Mouse (Mus musculus) left cerebral cortex, postnatal 14 days (tissue): ENCODE data around the gene Hyal2. TPM values are rescaled to one million over a fixed set of nuclear protein-coding genes. Genes with fewer than 3 reads are reported as not detected.

Experiments
- DNase-seq, 2 experiments: peaks; one replicate each; pipeline ENCODE4 v3.0.0; 2021 to 2022; ENCODE audit warnings: low spot score in 2 of 2, mixed read lengths in 1 of 2
- intact Hi-C: fragments of 180-260 bp; cut with DNase I; formaldehyde crosslinking; loops from one replicate; pipeline ENCODE4 v1.15.1; 2025
- total RNA-seq, 2 experiments: library from RNA; stranded (reverse); gene quantifications; 2 replicates each; pipeline ENCODE4 v1.2.3; 2021

Gene Hyal2
- total RNA-seq, 2 experiments from 2014 or later: 13.0 to 16.2 TPM

DNA sequence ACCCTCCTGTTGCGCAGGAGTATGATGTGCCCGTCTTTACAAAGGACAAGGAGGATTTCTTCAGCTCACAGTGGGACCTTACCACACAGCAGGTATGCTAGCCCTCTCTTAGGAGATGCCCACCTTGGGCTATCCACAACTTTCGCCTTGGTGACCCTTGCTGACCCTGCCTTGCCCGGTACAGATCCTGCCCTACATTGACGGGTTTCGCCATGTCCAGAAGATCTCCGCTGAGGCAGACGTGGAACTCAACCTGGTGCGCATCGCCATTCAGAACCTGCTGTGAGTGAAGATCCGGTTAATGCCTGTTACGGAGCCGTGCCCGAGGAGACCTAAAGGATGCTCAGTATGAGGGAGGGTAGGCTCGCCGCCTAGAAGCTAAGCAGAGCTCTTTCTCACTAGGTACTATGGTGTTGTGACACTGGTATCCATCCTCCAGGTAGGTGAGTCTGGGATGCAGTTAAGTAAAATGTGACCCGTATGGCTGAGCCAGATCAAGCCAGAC lies 23.5 kb upstream of the Hyal2 start:
- DNase-seq: no peak
- intact Hi-C loops: no loop called here

- intact Hi-C loops: no loop called here
- DNase-seq: no peak
These were observed 23.0 kb upstream of the Hyal2 start for GRCm38 (mm10) chr9:107544729-107545128.

GRCm38 (mm10) chr9:107545199-107545598 lies 22.5 kb upstream of the Hyal2 start:
- intact Hi-C loops: no loop called here

DNA sequence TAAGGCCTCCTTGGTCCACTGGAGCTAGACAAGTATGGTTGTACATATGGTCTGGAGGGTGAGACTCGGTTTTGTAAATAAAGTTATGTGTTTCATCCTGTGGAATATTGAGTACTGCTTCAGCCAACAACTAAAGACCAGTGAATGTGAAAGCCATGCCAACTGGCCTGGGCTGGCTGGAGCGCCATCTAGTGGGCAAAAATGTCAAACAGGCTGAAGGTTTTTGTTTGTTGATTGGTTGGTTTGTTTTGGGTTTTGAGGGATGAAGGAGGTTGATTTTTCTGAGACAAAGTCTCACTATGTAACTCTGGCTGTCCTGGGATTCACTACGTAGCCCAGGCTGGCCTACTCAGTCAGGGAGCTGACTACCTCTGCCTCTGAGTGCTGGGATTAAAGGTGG lies 22.1 kb upstream of the Hyal2 start:
- peak; percentile 79 to 81 for DNase-seq
- intact Hi-C loops: no loop called here

More at GRCm38 (mm10) chr9:107545199-107545598, 22.5 kb upstream of the Hyal2 start:
- no peak for DNase-seq

GRCm38 (mm10) chr9:107547026-107547425 lies 20.7 kb upstream of the Hyal2 start, which contains the start of gene Zmynd10:
Gene Zmynd10 (plus strand): TSS chr9:107547298.
- intact Hi-C loops: no loop called here
- peak; percentile 90 to 92 for DNase-seq

GRCm38 (mm10) chr9:107547957-107548356 lies 19.8 kb upstream of the Hyal2 start:
- no peak for DNase-seq
- intact Hi-C loops: no loop called here

DNA sequence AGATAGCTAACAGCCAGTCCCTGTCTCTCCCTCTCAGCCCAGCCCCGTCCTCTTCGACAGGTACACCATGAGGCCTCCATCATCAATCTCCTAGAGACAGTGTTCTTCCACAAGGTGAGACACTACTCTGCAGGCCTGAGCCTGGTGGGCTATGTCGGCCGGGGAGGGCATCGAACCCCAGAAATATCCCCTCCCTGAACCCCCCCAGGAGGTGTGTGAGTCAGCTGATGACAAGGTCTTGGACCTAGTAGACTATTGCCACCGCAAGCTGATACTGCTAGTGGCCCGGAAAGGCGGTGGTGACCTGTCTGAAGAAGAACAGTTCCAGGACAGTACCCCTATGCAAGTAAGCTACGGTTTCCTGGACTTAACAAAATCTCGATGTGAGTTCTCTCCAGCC lies 18.9 kb upstream of the Hyal2 start:
- no peak for DNase-seq
- intact Hi-C loops: no loop called here

GRCm38 (mm10) chr9:107549297-107550074 lies 18.3 kb upstream of the Hyal2 start:
- DNase-seq: no peak
- intact Hi-C loops: no loop called here

- intact Hi-C loops: no loop called here
- no peak for DNase-seq
These were observed 17.1 kb upstream of the Hyal2 start for GRCm38 (mm10) chr9:107550491-107551116.

DNA sequence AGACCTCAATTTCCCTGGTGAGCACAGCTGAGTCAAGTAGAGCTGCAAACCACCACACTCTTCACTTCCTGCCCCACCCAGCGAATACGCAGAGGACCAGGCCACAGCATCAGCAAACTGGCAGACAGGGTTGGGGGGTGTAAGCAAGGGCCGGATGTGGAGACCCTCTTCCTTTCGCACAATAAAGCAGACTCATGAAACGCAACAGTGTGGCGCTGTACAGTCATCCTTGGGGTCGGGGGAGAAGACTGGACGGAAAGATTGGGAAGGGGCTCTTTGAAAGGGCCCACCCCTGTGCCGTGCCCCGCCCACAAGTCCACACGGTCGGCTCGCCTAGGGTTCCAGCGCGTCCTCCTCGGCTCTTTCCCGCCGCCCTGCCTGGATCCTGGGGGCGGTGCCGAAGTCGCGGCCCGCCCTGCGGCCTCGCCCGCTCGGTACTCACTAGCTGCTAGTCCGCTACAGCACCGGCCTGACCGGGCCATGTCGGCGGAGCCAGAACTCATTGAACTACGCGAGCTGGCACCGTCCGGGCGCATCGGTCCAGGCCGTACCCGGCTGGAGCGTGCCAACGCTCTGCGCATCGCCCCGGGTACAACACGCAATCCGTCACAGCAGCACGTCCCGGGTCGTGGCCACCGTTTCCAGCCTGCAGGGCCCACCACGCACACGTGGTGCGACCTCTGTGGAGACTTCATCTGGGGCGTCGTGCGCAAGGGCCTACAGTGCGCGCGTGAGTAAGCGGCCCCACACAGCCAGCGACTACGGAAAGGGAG lies 16.4 kb upstream of the Hyal2 start, which contains the start of gene Rassf1:
Gene Rassf1, plus strand, starts transcription at position 439 of the 773 bp plus-strand sequence.
- intact Hi-C loops: no loop called here
- no peak for DNase-seq

DNA sequence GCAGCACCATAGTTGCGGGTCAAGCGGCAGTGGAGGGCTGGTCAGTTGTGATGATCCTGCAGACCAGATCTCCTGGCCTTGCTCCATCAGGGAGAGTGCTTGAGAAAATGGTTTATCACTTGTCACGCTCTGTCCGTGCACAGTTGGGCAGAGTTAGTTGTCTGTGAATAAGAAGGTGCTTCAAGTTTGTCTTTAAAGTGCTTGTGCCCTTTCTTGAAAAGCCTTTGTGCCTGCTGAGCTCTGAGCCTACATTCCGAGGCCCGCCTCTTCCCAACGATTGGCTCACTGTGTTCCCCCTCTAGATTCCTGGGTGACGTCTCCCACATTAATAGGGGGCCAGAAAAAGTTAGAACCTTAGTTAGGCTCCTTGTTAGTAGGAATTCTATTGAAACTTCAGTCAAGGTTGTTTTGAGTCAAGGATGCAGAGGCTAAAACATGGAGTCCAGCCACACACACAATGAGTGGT lies 15.8 kb upstream of the Hyal2 start:
- intact Hi-C loops: no loop called here
- no peak for DNase-seq

GRCm38 (mm10) chr9:107552690-107553393 lies 14.9 kb upstream of the Hyal2 start:
- DNase-seq: no peak
- intact Hi-C loops: no loop called here

DNA sequence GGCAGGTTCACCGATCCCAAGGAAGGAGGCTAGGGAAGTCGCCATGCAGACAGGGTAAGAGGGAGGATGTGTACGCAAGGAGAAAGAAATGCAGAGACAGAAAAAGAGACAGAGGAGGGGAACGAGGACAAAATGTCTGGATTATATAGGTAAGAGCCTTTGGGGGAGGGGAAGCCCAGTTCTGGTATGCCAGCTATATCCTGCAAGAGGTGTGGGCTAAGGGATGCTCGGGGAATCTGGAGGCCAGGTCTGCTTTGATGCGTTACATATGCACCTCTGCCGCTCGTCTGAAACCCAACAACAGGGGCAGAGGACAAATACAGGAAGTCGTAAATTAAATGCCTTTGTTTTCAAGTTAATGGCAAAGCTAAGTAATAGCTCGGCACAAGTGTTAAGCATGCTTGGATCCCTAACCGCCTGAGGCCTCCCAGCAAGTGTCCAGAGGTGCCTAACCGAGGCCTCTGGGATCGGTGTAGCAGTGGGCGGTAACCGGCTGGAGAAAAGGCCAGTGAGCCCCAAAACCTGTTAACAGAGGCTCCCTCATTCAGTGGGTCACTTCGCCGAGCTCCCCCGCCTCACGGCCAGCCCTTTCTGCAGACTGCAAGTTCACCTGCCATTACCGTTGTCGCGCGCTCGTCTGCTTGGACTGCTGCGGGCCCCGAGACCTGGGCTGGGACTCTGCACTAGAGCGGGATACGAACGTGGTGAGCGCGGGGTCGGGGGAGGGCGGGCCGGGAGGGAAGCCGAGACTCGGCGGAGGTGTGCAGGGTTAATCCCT lies 14.0 kb upstream of the Hyal2 start:
- no peak for DNase-seq
- intact Hi-C loops: no loop called here

- intact Hi-C loops: no loop called here
- peak; percentile 96 to 97 for DNase-seq
These were observed 13.4 kb upstream of the Hyal2 start for GRCm38 (mm10) chr9:107554319-107554825.

DNA sequence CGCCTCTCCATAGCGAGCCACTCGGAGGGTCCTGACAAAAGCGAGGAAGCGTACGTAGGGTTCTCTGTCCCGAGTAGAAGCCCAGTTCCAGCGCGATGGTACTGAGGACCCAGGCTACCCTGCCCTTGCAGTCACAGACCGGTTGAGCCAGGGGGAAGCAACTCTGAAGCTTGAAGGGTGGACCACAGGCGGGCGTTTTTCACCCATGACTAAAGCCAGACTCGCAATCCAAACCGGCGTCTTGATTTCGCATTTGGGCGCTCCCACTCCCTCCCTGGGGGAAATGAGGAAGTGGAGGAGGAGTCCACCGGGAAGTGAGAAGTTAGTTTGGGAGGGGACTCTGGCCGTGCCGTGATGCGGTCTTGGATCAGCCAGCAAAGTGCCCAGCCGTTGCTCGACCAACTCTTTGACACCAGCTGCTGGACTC lies 12.7 kb upstream of the Hyal2 start:
- intact Hi-C loops: no loop called here
- no peak for DNase-seq

DNA sequence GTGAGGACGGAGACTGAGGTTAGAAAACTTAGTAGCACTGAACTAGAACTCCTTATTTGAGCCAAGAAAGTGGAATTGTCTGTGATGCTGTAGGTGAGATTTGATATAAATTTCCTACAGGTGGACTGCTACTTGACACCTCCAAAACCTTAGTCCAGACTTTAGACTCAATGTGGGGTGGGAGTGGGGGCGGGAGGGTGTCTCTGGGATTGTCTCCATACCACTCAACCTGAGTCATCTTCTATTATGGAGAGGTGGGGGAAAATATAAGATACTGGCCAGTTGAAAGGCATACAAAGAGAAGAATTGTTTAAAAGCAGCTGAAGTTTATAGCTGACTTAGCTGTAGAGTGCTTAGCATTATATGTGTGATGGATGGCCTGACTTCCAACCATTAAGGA lies 12.0 kb upstream of the Hyal2 start:
- intact Hi-C loops: no loop called here
- DNase-seq: no peak

DNA sequence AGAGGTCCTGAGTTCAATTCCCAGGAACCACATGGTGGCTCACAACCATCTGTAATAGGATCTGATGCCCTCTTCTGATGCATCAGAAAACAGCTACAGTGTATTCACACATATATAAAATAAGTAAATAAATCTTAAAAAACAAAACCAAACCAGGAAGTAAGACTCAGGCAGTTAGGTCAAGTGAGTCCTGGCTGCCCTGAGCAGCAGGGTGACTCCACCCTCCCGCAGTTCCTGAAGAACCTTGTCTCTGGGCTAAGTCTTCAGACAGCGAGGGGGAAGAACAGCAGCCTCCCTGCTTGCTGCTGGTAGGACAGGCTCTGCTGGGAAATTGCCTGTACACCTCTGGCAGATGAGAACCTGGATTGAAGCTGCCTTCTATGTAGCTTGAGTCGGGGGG lies 11.4 kb upstream of the Hyal2 start:
- no peak for DNase-seq
- intact Hi-C loops: no loop called here

- intact Hi-C loops: no loop called here
- peak; percentile 96 to 97 for DNase-seq
These were observed 4.6 kb upstream of the Hyal2 start, which contains the start of gene Tusc2 for GRCm38 (mm10) chr9:107563029-107563581. Gene Tusc2 (plus strand): TSS chr9:107563255.
